Mouse (Mus musculus) right cerebral cortex, postnatal 10 days (tissue): ENCODE measurements around the gene Zcrb1.

ENCODE experiments used
- DNase-seq, 2 experiments: peaks; one replicate each; pipeline ENCODE4 v3.0.0; 2021; ENCODE audit warnings: low spot score in 2 of 2

Gene Zcrb1

GRCm38 (mm10) chr15:93371838-93372237 is 26.3 kb downstream of the Zcrb1 start:
- no peak for DNase-seq

DNA sequence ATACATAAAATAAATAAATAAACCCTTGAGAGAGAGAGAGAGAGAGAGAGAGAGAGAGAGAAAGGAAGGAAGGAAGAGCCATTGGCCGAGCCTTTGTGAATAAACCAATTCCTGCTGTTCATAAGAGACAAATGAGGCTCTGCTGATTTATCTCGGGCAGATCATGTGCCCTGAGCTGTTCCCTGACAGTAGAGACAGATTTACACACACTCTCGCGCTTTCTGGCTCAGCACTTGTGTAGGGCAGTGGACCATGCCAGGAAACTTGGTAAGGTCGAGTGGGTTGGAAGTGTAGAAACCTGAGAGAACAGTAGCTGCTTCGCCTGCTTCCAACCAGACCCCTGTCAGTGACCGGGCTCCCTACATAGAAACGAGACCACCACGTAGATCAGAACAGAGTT is 29.6 kb downstream of the Zcrb1 start:
- no peak for DNase-seq

GRCm38 (mm10) chr15:93365561-93365960 is 32.6 kb downstream of the Zcrb1 start:
- DNase-seq: no peak

- no peak for DNase-seq
Observed at GRCm38 (mm10) chr15:93358346-93359095, 39.6 kb downstream of the Zcrb1 start.

DNA sequence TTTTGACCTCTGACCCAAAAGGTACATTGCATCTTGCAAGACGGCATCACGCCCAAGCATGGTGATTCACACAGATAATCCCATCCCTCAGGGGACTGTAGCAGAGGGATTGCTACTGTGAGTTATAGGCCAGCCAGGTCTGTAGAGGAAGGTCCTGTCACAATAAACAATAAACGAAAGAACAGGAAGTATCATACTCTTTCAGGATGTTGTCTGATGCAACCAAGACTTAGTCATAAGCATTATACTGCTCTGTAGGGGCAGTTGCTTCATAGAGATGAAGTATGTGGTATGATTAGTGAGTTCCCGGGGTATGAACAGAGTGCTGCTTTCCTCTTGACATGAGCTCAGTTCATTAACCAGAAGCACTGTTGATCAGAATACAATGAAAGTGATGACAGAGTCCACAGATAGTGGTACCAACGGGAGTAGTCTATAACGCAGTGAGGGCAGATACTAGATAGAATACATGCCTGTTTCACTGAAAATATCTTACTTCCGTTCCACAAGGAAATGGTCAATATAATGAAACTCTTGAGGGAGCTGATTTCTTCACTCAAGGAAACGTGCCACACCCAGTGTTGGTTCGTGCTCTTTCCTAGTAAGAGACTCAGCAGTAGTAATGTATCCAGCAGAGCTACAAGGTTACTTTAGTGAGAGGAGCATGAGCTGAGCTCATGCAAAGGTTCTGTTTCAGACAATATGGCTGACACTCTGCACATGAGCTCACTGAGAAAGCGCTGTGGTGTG is 57.3 kb downstream of the Zcrb1 start:
- no peak for DNase-seq

- DNase-seq: peak; percentile 90 to 92
Observed at GRCm38 (mm10) chr15:93336925-93337761, 61.0 kb downstream of the Zcrb1 start, which contains the start of gene Yaf2. Gene Yaf2 (minus strand): TSS chr15:93336935.

DNA sequence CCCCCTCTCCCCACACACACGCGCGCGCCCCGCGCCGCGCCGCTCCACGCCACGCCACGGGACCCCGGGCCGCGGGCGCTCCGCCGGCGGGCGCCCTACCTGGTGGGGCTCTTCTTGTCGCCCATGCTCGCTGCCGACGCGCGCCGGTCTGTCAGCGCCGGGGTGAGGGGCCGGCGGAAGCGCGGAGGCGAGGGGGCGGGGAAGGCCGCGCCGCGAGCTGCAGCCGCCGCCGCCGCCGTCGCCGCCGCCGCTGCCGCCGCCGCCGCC is 61.5 kb downstream of the Zcrb1 start:
- no peak for DNase-seq
